Mouse (Mus musculus) heart, postnatal 0 days (tissue): ENCODE results near the gene Hoxd4.

Source experiments
- CTCF ChIP-seq: IDR thresholded peaks from 2 replicates; pipeline ENCODE4 v1.5.1; 2016; ENCODE audit warnings: antibody characterized with exemption, control low read depth, low read depth
- EP300 ChIP-seq: IDR thresholded peaks from 2 replicates; pipeline ENCODE4 v1.6.1; 2016; ENCODE audit warnings: antibody characterized with exemption, low read depth

- TF ChIP-seq EP300 (no peak), CTCF (no peak)
Observed at GRCm38 (mm10) chr2:74748436-74748995, 36.8 kb downstream of the Hoxd4 start.
